Mouse (Mus musculus): Measurements from ENCODE around the gene Anks1b.

DNA sequence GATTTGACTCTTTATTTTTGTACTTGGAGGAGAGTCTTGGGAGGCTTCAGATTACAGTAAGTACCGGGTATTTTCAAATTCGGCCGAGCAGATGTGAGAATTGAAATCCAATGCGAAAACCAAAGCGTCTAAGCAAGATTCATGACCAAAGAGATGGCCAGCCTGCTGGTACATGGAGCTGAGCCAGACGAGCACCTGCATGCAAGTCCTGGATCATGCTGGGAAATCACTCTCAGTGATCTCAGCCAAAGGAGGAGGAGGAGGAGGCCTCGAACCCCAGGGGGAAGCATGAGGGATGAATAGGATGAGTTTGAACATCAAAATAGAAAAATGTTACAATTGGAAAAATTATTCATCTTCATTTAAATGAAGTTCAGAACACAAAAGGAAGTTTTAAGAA, 1087.1 kb downstream of the Anks1b start:
- TF ChIP-seq CTCF (conservative IDR thresholded peaks at IDR 0.05; ENCODE audit: insufficient read depth, insufficient read length, low read depth, low read length) (no peak), POLR2A (IDR thresholded peaks at IDR 0.05; ENCODE audit: low read depth, low read length) (no peak)

All from kidney, adult 2 months (tissue).